Mouse (Mus musculus) olfactory bulb, adult 2 months (tissue): ENCODE measurements around the gene Gas6. TPM values are rescaled to one million over a fixed set of nuclear protein-coding genes. Genes with fewer than 3 reads are reported as not detected.

Experiments used
- H3K27ac ChIP-seq: fragments of 200-500 bp; 2 replicates; pipeline ENCODE4 v1.5.1; 2012; ENCODE audit warnings: low read depth, low read length; ENCODE audit not compliant: insufficient read depth
- H3K4me1 ChIP-seq: fragments of 200-500 bp; 2 replicates; pipeline ENCODE4 v1.6.1; 2012; ENCODE audit warnings: low read length; ENCODE audit not compliant: control insufficient read depth, insufficient read depth
- H3K4me3 ChIP-seq: fragments of 200-500 bp; 2 replicates; pipeline ENCODE4 v1.5.1; 2012; ENCODE audit warnings: mild to moderate bottlenecking, low read depth, low read length, moderate library complexity; ENCODE audit not compliant: insufficient read depth
- CTCF ChIP-seq: fragments of 200-500 bp; IDR thresholded peaks from 2 replicates; pipeline ENCODE4 v1.5.1; 2012; ENCODE audit warnings: low read depth, mild to moderate bottlenecking, low read length, moderate library complexity; ENCODE audit not compliant: insufficient read depth
- POLR2A ChIP-seq: fragments of 200-500 bp; IDR thresholded peaks from 2 replicates; pipeline ENCODE4 v1.6.1; 2012; ENCODE audit warnings: mild to moderate bottlenecking, low read depth, low read length, moderate library complexity; ENCODE audit not compliant: insufficient read depth
- WGBS: fragments of 180-500 bp; shearing (Covaris S2); methylation state at CpG from one replicate; pipeline ENCODE4 v1.1.7; 2018; 5-methylcytosine and 5-hydroxymethylcytosine counted together
- polyA plus RNA-seq: library from polyadenylated mRNA; stranded (reverse); fragments of >200 nt; gene quantifications from 2 replicates; pipeline ENCODE4 v1.2.4, GENCODE M21; 2012; ENCODE audit warnings: low replicate concordance; ENCODE audit not compliant: missing spikeins, insufficient read depth, insufficient read length

The Gas6 gene
- polyA plus RNA-seq, 1 experiment, result not detected

- 72% methylated on average over 5 of the region's 5 CpGs for whole genome bisulfite sequencing
- Histone ChIP-seq H3K4me1 (peaks cover 7% of the 10 kb centered on the region; the same call in 1 of the 2 replicates), H3K4me3 (no peak overlapping the region), H3K27ac (no peak overlapping the region)
- no peak for TF ChIP-seq POLR2A
Observed at GRCm38 (mm10) chr8:13513556-13514370, 19.5 kb upstream of the Gas6 start.

GRCm38 (mm10) chr8:13512677-13513076 lies 18.4 kb upstream of the Gas6 start:
- TF ChIP-seq POLR2A, result no peak
- TF ChIP-seq CTCF, result no peak
- Histone ChIP-seq H3K4me3 (no peak overlapping the region), H3K4me1 (peaks cover 7% of the 10 kb centered on the region; the same call in 1 of the 2 replicates), H3K27ac (no peak overlapping the region)
- WGBS, result 93% methylated on average over 6 of the region's 6 CpGs

GRCm38 (mm10) chr8:13512016-13512415 lies 17.7 kb upstream of the Gas6 start:
- no peak overlapping the region for H3K4me3 ChIP-seq
- H3K27ac ChIP-seq, result no peak overlapping the region
- 78% methylated on average over 5 of the region's 5 CpGs for WGBS
- H3K4me1 ChIP-seq, result peaks cover 7% of the 10 kb centered on the region; the same call in 1 of the 2 replicates
- TF ChIP-seq CTCF (no peak), POLR2A (no peak)

- no peak overlapping the region for H3K27ac ChIP-seq
- H3K4me1 ChIP-seq, result peaks cover 2% of the 10 kb centered on the region; the same call in 1 of the 2 replicates
- 88% methylated on average over 3 of the region's 3 CpGs for WGBS
- H3K4me3 ChIP-seq, result no peak overlapping the region
- TF ChIP-seq CTCF, result no peak
- TF ChIP-seq POLR2A, result no peak
Observed at GRCm38 (mm10) chr8:13507284-13507937, 13.1 kb upstream of the Gas6 start.

- Histone ChIP-seq H3K4me3 (no peak overlapping the region), H3K27ac (no peak overlapping the region), H3K4me1 (peaks cover 2% of the 10 kb centered on the region; the same call in 1 of the 2 replicates)
- TF ChIP-seq CTCF, result no peak
- no peak for TF ChIP-seq POLR2A
- 55% methylated on average over 4 of the region's 4 CpGs for WGBS
Observed at GRCm38 (mm10) chr8:13506849-13507248, 12.6 kb upstream of the Gas6 start.

GRCm38 (mm10) chr8:13504894-13505674 lies 10.8 kb upstream of the Gas6 start:
- Histone ChIP-seq H3K4me1 (peaks cover 2% of the 10 kb centered on the region; the same call in 1 of the 2 replicates), H3K4me3 (no peak overlapping the region), H3K27ac (no peak overlapping the region)
- no peak for TF ChIP-seq POLR2A
- TF ChIP-seq CTCF, result no peak

GRCm38 (mm10) chr8:13503936-13504606 lies 9.8 kb upstream of the Gas6 start:
- 75% methylated on average over 8 of the region's 8 CpGs for WGBS
- Histone ChIP-seq H3K4me1 (peaks cover 2% of the 10 kb centered on the region; the same call in 1 of the 2 replicates), H3K27ac (no peak overlapping the region), H3K4me3 (no peak overlapping the region)
- TF ChIP-seq POLR2A (no peak), CTCF (no peak)

- H3K4me3 ChIP-seq, result no peak overlapping the region
- TF ChIP-seq POLR2A, result no peak
- no peak for TF ChIP-seq CTCF
- 68% methylated on average over 3 of the region's 3 CpGs for WGBS
Observed at GRCm38 (mm10) chr8:13501221-13501620, 6.9 kb upstream of the Gas6 start.

More at GRCm38 (mm10) chr8:13501221-13501620, 6.9 kb upstream of the Gas6 start:
- Histone ChIP-seq H3K27ac (no peak overlapping the region), H3K4me1 (no peaks in the 10 kb centered on the region)
